Mouse (Mus musculus) intestine, embryonic 16.5 days (tissue): ENCODE measurements at regions not wholly inside any gene's neighbourhood (a gene's known extent, or its start where the extent isn't known, plus 50 kb on each side); places are given as distances from the start of the nearest gene placed in this dataset.

Source experiments
- ATAC-seq: fragments of 200-750 bp; cut with Nextera tagmentation; 2 replicates; pipeline ENCODE4 v1.8.0; 2017; ENCODE audit warnings: moderate TSS enrichment, moderate library complexity
- H3K27ac ChIP-seq: fragments of 300-500 bp; sonication (generic); 2 replicates; pipeline ENCODE4 v1.5.1; 2014; ENCODE audit warnings: mild to moderate bottlenecking, low read length
- H3K27me3 ChIP-seq: fragments of 300-500 bp; sonication (generic); replicated peaks from 2 replicates; pipeline ENCODE4 v1.6.1; 2014; ENCODE audit warnings: low read length, control low read depth, mixed read lengths; ENCODE audit not compliant: control insufficient read depth, insufficient read depth
- H3K36me3 ChIP-seq: fragments of 300-500 bp; sonication (generic); 2 replicates; pipeline ENCODE4 v1.6.1; 2014; ENCODE audit warnings: low read length, control low read depth; ENCODE audit not compliant: control insufficient read depth, insufficient read depth
- H3K4me1 ChIP-seq: fragments of 300-500 bp; sonication (generic); 2 replicates; pipeline ENCODE4 v1.6.1; 2014; ENCODE audit warnings: low read length, control low read depth, mixed read lengths; ENCODE audit not compliant: control insufficient read depth, insufficient read depth
- H3K4me2 ChIP-seq: fragments of 300-500 bp; sonication (generic); 2 replicates; pipeline ENCODE4 v1.6.1; 2014; ENCODE audit warnings: low read depth, low read length, control low read depth
- H3K4me3 ChIP-seq: fragments of 300-500 bp; sonication (generic); 2 replicates; pipeline ENCODE4 v1.5.1; 2014; ENCODE audit warnings: mild to moderate bottlenecking, low read length
- H3K9ac ChIP-seq: fragments of 300-500 bp; sonication (generic); 2 replicates; pipeline ENCODE4 v1.6.1; 2014; ENCODE audit warnings: low read depth, low read length
- H3K9me3 ChIP-seq: fragments of 300-500 bp; sonication (generic); 2 replicates; pipeline ENCODE4 v1.6.1; 2016; ENCODE audit warnings: low read length, control low read depth; ENCODE audit not compliant: control insufficient read depth
- WGBS: fragments of 180-500 bp; shearing (Covaris S2); extraction: QIAGEN DNeasy Blood & Tissue Kit; methylation state at CpG from one replicate; pipeline ENCODE4 v1.1.7; 2014; 5-methylcytosine and 5-hydroxymethylcytosine counted together

DNA sequence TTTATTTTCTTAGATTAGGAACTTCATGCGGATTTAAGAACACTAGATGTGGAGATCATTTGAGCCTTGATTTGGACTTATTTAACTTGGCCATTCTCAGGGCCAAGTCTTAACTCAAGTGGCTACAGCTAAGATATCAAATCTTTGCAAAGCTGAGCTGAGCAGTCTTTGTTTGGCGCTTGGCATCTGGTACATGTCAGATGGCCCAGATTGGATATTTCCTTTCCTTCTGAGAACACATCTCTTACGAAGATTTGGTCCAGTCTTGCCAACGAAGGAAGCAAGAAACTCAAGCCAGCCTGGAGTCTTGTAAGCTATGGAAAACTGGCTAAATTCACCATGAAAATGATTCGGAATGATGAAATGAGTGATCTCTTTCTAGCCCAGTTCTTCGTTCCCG is 59.1 kb upstream of the Cdc42ep3 start:
- no peaks in the 10 kb centered on the region for H3K27me3 ChIP-seq
- no peak overlapping the region for H3K4me3 ChIP-seq
- no peak for ATAC-seq
- no peak overlapping the region for H3K4me2 ChIP-seq
- 86% methylated on average over 7 of the region's 7 CpGs for WGBS
- H3K36me3 ChIP-seq = no peaks in the 10 kb centered on the region
- no peak overlapping the region for H3K9ac ChIP-seq
- H3K4me1 ChIP-seq = no peaks in the 10 kb centered on the region
- H3K27ac ChIP-seq = no peak overlapping the region
- H3K9me3 ChIP-seq = no peaks in the 10 kb centered on the region

DNA sequence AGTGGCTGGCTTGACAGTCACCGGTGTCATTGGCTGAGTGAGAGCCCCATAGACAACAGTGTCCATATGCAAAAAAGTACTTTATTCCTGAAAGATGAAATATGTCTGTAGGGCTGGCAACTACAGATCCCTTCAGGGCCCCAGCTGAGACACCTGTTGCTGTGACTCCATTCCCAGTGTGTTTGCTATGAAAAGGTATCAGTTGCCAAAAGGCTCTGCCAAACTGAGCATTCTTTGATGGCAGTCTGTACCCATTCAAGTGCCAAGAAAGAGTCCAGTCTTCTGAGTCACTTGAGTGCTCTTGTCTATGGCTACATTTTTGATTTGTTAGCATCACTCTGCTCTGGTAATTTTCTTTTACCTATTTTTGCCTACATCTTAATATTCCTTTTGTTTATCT is 63.1 kb upstream of the Cdc42ep3 start:
- ATAC-seq = no peak
- Histone ChIP-seq H3K27me3 (no peaks in the 10 kb centered on the region), H3K9ac (no peak overlapping the region), H3K9me3 (no peaks in the 10 kb centered on the region), H3K4me3 (no peak overlapping the region), H3K27ac (no peak overlapping the region), H3K4me2 (no peak overlapping the region), H3K4me1 (no peaks in the 10 kb centered on the region), H3K36me3 (no peaks in the 10 kb centered on the region)
- 90% methylated on average over 1 of the region's 1 CpGs for WGBS

DNA sequence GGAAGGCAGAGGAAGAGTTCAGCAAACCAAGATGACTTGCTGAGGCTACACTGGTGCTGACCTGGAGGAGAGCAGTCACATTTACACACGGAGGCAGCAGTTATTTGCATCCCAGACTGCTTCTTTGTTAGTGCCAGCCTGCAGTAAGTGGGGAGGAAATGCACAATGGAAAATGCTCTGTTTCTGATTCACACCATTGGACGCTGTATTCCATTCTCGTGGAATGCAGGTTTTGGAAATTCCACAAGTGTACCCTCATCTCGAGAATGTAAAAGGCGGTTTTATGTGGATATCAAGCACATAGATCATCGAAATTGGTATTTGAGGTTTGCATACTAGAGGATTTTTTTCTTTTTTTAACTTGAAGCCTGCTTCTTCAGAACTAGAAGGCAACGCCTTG is 66.7 kb upstream of the Cdc42ep3 start:
- 69% methylated on average over 7 of the region's 7 CpGs for WGBS
- no peak for ATAC-seq
- no peak overlapping the region for H3K4me3 ChIP-seq
- no peak overlapping the region for H3K9ac ChIP-seq
- H3K4me1 ChIP-seq = no peaks in the 10 kb centered on the region
- H3K4me2 ChIP-seq = no peak overlapping the region
- H3K9me3 ChIP-seq = no peaks in the 10 kb centered on the region
- no peak overlapping the region for H3K27ac ChIP-seq
- H3K27me3 ChIP-seq = no peaks in the 10 kb centered on the region
- no peaks in the 10 kb centered on the region for H3K36me3 ChIP-seq

DNA sequence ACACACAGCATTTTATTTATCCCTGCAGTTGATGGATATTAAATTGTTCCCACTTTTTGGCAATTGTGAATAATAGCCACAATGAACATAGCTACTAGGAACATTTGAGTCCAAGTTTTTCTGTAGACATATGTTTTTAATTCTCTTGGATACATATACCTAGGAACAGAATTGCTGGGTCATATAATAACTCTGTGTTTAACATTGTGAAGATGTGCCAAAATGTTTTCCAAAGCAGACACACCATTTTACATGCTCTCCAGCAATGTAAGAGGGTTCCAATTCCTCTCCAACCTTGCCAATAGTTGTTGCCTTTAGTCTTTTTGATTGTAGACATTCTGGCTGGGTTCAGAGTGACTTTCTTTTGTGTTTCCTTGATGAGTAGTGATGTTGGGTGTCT is 84.3 kb upstream of the Cdc42ep3 start:
- ATAC-seq = no peak
- H3K9me3 ChIP-seq = no peaks in the 10 kb centered on the region
- no peak overlapping the region for H3K4me3 ChIP-seq
- H3K27ac ChIP-seq = no peak overlapping the region
- H3K27me3 ChIP-seq = no peaks in the 10 kb centered on the region
- H3K36me3 ChIP-seq = no peaks in the 10 kb centered on the region
- no peaks in the 10 kb centered on the region for H3K4me1 ChIP-seq
- no peak overlapping the region for H3K4me2 ChIP-seq
- no peak overlapping the region for H3K9ac ChIP-seq

GRCm38 (mm10) chr17:79442507-79443115 is 87.7 kb upstream of the Cdc42ep3 start:
- no peak overlapping the region for H3K9ac ChIP-seq
- ATAC-seq = no peak
- H3K27ac ChIP-seq = no peak overlapping the region
- 61% methylated on average over 3 of the region's 3 CpGs for WGBS
- H3K4me2 ChIP-seq = no peak overlapping the region
- no peak overlapping the region for H3K4me3 ChIP-seq
- no peaks in the 10 kb centered on the region for H3K9me3 ChIP-seq
- no peaks in the 10 kb centered on the region for H3K4me1 ChIP-seq
- H3K36me3 ChIP-seq = no peaks in the 10 kb centered on the region
- no peaks in the 10 kb centered on the region for H3K27me3 ChIP-seq

DNA sequence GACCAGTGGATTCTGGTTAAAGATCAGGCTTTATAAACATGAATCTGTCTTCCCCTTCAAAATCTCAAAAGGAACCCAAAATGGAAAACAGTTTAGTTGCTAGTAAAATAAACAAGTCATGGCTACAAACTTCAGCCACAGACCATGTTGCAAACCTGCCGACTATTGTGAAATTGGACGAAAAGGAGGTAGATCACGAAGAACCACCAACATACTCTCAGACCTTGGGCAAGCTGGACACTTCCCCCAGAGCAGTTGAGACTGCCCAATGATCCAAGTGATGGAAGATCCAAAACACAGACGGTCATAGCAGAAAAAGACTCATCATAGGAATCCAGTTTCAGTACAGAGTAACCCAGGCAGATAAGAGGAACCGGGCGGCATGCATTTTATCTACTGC is 92.3 kb upstream of the Cdc42ep3 start:
- Histone ChIP-seq H3K4me2 (no peak overlapping the region), H3K27me3 (no peaks in the 10 kb centered on the region), H3K9ac (no peak overlapping the region), H3K4me3 (no peak overlapping the region), H3K36me3 (no peaks in the 10 kb centered on the region), H3K9me3 (no peaks in the 10 kb centered on the region), H3K4me1 (no peaks in the 10 kb centered on the region), H3K27ac (no peak overlapping the region)
- 89% methylated on average over 6 of the region's 6 CpGs for WGBS
- ATAC-seq = no peak

GRCm38 (mm10) chr17:79451141-79451860 is 96.4 kb upstream of the Cdc42ep3 start:
- Histone ChIP-seq H3K27me3 (no peaks in the 10 kb centered on the region), H3K9ac (no peak overlapping the region), H3K27ac (peak overlapping the region; percentile 23; the same call in 1 of the 2 replicates), H3K4me2 (no peak overlapping the region), H3K36me3 (no peaks in the 10 kb centered on the region), H3K4me1 (peaks cover 5% of the 10 kb centered on the region; the same call in 1 of the 2 replicates), H3K4me3 (no peak overlapping the region), H3K9me3 (no peaks in the 10 kb centered on the region)
- no peak for ATAC-seq
- WGBS = 27% methylated on average over 12 of the region's 12 CpGs

GRCm38 (mm10) chr17:79453825-79454224 is 98.9 kb upstream of the Cdc42ep3 start:
- Histone ChIP-seq H3K4me2 (no peak overlapping the region), H3K4me3 (no peak overlapping the region), H3K9me3 (no peaks in the 10 kb centered on the region), H3K9ac (no peak overlapping the region), H3K27ac (no peak overlapping the region), H3K27me3 (no peaks in the 10 kb centered on the region), H3K36me3 (no peaks in the 10 kb centered on the region), H3K4me1 (peaks cover 5% of the 10 kb centered on the region; the same call in 1 of the 2 replicates)
- no peak for ATAC-seq
- WGBS = 83% methylated on average over 1 of the region's 1 CpGs

DNA sequence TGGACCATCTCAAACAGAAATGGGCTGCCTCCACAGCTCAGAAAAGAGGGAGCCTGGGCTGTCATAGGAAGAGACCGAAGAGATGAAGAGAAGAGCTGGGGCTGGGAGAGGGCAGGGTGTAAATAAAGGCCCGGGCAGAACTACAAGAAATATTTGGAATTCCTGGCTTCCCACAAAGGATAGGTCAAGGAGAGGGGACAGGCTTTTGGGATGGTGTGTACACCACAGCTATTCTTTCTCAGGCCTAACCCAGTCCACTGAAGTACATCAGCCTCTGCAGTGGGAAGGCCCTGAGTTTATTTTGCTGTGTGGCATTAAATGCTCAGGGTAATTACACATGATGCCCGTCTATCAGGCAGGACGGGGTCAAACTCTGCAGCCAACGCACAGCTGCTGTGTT is 99.6 kb upstream of the Cdc42ep3 start:
- H3K27me3 ChIP-seq = no peaks in the 10 kb centered on the region
- H3K4me2 ChIP-seq = no peak overlapping the region
- H3K36me3 ChIP-seq = no peaks in the 10 kb centered on the region
- H3K27ac ChIP-seq = no peak overlapping the region
- H3K9ac ChIP-seq = no peak overlapping the region
- H3K4me3 ChIP-seq = no peak overlapping the region
- H3K4me1 ChIP-seq = peaks cover 5% of the 10 kb centered on the region; the same call in 1 of the 2 replicates
- no peaks in the 10 kb centered on the region for H3K9me3 ChIP-seq
- peak; percentile 48 for ATAC-seq
- WGBS = 25% methylated on average over 5 of the region's 5 CpGs

DNA sequence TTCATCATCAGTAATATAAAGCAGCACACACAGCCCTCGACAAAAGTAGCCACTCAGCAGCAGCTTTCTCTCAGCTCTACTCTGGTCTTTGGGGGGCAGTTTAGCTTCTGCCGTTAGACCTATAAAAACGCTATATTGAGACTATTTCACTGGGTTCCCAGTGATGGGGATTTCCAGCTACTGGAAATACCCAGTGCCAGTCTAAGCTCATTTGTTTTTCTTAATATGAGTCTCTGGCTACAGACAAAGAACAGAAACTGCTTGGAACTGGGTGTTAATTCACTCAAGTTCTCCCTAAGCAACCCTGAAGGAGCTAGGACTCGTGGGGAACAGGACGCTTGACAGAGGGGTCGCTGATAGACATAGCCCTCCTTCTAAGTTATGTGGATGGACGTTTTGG is 100.3 kb upstream of the Cdc42ep3 start:
- H3K4me2 ChIP-seq = no peak overlapping the region
- H3K36me3 ChIP-seq = no peaks in the 10 kb centered on the region
- no peak overlapping the region for H3K9ac ChIP-seq
- no peaks in the 10 kb centered on the region for H3K27me3 ChIP-seq
- no peak overlapping the region for H3K27ac ChIP-seq
- no peaks in the 10 kb centered on the region for H3K9me3 ChIP-seq
- WGBS = 52% methylated on average over 7 of the region's 7 CpGs
- H3K4me3 ChIP-seq = no peak overlapping the region
- H3K4me1 ChIP-seq = peaks cover 5% of the 10 kb centered on the region; the same call in 1 of the 2 replicates
- ATAC-seq = no peak
